Mouse (Mus musculus) forebrain, embryonic 15.5 days (tissue): ENCODE results near the gene Zbtb1. TPM values are rescaled to one million over a fixed set of nuclear protein-coding genes. Genes with fewer than 3 reads are reported as not detected.

ENCODE experiments used
- ATAC-seq: fragments of 200-750 bp; cut with Nextera tagmentation; replicated peaks from 2 replicates; pipeline ENCODE4 v1.8.0; 2017; ENCODE audit warnings: mild to moderate bottlenecking, moderate TSS enrichment, moderate library complexity
- H3K27ac ChIP-seq: fragments of 300-500 bp; sonication (generic); replicated peaks from 2 replicates; pipeline ENCODE4 v1.5.1; 2015; ENCODE audit warnings: mild to moderate bottlenecking, inconsistent platforms
- H3K27me3 ChIP-seq: fragments of 300-500 bp; sonication (generic); 2 replicates; pipeline ENCODE4 v1.6.1; 2015; ENCODE audit warnings: inconsistent platforms
- H3K36me3 ChIP-seq: fragments of 300-500 bp; sonication (generic); 2 replicates; pipeline ENCODE4 v1.6.1; 2015; ENCODE audit warnings: mild to moderate bottlenecking, inconsistent platforms
- H3K4me1 ChIP-seq: fragments of 300-500 bp; sonication (generic); 2 replicates; pipeline ENCODE4 v1.6.1; 2015; ENCODE audit warnings: inconsistent platforms
- H3K4me2 ChIP-seq: fragments of 300-500 bp; sonication (generic); replicated peaks from 2 replicates; pipeline ENCODE4 v1.6.1; 2015; ENCODE audit warnings: mild to moderate bottlenecking, inconsistent platforms
- H3K4me3 ChIP-seq: fragments of 300-500 bp; sonication (generic); 2 replicates; pipeline ENCODE4 v1.5.1; 2015; ENCODE audit warnings: mild to moderate bottlenecking, inconsistent platforms
- H3K9ac ChIP-seq: fragments of 300-500 bp; sonication (generic); replicated peaks from 2 replicates; pipeline ENCODE4 v1.6.1; 2015; ENCODE audit warnings: mild to moderate bottlenecking, inconsistent platforms
- H3K9me3 ChIP-seq: fragments of 300-500 bp; sonication (generic); 2 replicates; pipeline ENCODE4 v1.6.1; 2016; ENCODE audit warnings: inconsistent platforms
- WGBS: fragments of 180-500 bp; shearing (Covaris S2); methylation state at CpG from one replicate; pipeline ENCODE4 v1.1.7; 2015; ENCODE audit warnings: mixed read lengths; 5-methylcytosine and 5-hydroxymethylcytosine counted together
- polyA plus RNA-seq: library from polyadenylated mRNA; unstranded; fragments of >200 nt; fragmentation: Nextera tagmentation; extraction: Ambion mirVana; gene quantifications from 2 replicates; pipeline ENCODE4 v1.2.1, GENCODE M21; 2015

Zbtb1 gene
- polyA plus RNA-seq = 4.5 TPM in 2 replicates

DNA sequence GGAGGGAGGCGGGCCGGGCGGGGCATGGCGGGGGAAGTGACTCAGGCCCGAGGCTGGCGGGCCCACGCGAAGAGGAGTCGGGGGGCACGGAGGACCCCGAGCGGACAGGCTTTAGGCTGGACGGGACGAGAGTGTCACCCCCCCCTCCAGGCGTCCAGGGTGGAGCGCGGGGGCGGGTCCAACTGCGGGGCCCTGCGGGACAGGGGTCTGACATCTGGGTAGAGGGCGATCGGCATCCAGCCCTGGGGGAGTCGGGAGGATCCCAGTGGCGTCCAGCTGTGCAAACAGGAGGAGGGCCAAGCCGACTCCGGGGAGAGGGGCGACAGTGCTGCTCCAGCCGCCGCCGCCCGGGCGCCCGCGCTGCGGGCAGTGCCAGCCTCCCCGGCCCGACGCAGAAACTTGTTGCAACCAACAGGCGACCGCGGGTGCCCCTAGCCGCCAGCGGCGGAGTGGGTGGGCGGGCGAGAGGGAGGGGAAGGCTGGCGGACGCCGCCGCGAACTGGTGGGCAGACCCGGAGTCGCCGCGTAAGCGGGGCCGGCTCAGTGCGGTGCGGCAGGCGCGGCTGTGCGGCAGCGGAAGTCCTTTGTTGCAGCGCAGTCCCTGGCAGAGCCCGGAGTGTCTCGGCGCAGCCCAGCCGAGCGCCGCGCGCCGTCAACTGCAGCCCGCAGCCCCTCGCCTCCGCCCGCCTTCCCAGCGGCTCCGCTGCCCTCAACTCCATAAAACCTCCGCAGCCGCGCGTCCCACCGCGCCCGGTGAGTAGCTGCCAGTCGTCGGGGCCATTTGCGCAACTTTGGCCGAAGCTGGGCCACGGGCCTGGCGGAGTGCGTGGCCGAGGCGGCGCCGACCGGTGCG is at the start of gene Zbtb1:
Zbtb1 (plus strand) TSS at position 289 of the 853 bp plus-strand sequence.
- H3K27ac ChIP-seq = peak within 1 kb of the TSS; percentile 98
- no peaks in the 10 kb centered on the region for H3K36me3 ChIP-seq
- peak within 1 kb of the TSS; percentile 90 for H3K4me2 ChIP-seq
- H3K9me3 ChIP-seq = no peaks in the 10 kb centered on the region
- H3K27me3 ChIP-seq = no peaks in the 10 kb centered on the region
- peak; percentile 74 for ATAC-seq
- H3K4me1 ChIP-seq = peaks cover 37% of the 10 kb centered on the region
- peak within 1 kb of the TSS; percentile 66 for H3K4me3 ChIP-seq
- WGBS = under 1% methylated on average over 89 of the region's 99 CpGs
- peak within 1 kb of the TSS; percentile 99 for H3K9ac ChIP-seq

DNA sequence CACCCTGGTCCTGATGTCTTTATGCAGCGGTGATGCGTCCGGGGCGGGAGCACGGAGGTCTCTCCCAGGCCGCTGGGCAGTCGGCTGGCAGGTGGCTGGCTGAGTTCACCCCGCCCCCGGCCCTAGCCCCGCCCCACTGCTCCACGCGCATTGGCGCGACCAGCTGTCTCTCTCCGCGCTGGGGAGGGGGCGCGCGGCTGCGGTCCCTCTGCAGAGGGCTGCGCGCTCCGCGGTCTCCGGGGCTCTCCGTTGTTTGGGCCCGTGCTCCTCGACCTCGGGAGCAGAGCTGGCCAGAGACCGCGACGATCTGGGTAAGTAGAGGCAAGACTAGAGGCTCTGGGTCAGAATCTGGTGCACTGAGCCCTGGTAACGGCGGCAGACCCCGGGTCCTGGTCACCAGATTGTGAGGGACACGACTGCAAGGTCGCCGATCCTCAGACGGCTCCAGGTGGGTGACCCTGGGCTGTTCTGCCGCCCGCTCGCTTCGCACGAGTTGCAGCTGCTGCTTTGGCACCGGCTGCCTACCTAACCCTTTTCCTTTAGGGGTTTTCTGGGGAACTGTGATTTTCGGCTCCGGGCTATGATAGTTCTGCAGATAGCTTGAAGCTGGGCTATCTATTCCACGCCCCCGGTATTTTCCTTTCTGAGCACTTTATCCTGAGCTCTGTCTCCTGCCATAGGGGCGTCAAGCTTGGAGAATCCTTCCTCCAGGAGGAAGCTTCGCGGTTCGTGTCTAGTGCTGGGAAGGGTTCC is 45.2 kb upstream of the Zbtb1 start, which contains the start of gene Akap5:
Akap5 (plus strand) TSS at position 213 of the 753 bp plus-strand sequence.
- peak within 1 kb of the TSS; percentile 36 for H3K27ac ChIP-seq
- WGBS = 1% methylated on average over 53 of the region's 53 CpGs
- 0 out of 2 replicates have a peak, but pooled peaks cover 5% of the 10 kb centered on the region for H3K36me3 ChIP-seq
- peak within 1 kb of the TSS; percentile 94 for H3K4me2 ChIP-seq
- peak; percentile 99 for ATAC-seq
- peaks cover 10% of the 10 kb centered on the region for H3K4me1 ChIP-seq
- H3K27me3 ChIP-seq = no peaks in the 10 kb centered on the region
- no peaks in the 10 kb centered on the region for H3K9me3 ChIP-seq
- peak within 1 kb of the TSS; percentile 86 for H3K4me3 ChIP-seq
- peak within 1 kb of the TSS; percentile 78 for H3K9ac ChIP-seq

DNA sequence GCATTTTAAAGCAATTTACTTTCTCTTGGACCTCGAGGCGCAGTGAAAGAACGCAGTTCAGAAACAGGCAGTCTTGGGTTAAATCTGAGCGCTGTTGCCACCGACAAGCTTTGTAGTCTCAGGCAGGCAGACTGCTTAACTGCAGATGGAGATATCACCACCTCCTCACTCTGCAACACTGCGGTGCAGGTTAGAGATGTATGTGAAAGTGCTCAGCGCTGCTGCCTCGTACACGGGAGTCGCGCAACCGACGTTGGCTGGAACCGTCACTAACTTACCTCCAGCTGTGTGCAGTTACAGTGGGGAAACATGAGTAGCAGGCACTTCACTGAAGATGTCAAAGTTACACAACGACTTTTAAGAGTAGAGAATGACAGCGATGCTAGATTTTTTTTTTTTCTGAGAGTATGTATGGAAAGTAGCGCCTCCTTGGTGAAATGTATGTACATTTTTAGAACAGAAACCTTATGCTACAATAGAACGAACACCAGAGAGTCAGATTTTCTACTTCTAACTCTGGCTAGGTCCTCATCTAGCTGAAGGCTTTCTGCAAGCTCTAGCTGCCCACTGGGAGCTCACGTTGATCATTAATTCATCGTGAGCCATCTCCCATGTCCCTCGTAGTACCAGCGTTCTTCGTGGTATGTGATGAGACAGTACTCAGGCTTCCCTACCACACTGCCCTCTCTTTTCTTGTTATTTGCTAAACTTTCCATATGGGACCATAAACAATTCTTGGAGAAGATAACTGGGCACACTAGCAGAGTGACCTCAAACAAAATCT is 43.4 kb upstream of the Zbtb1 start:
- ATAC-seq = no peak
- no peak overlapping the region for H3K9ac ChIP-seq
- no peaks in the 10 kb centered on the region for H3K9me3 ChIP-seq
- no peak overlapping the region for H3K4me2 ChIP-seq
- no peaks in the 10 kb centered on the region for H3K36me3 ChIP-seq
- no peak overlapping the region for H3K27ac ChIP-seq
- 87% methylated on average over 23 of the region's 23 CpGs for WGBS
- H3K27me3 ChIP-seq = no peaks in the 10 kb centered on the region
- H3K4me3 ChIP-seq = no peak overlapping the region
- H3K4me1 ChIP-seq = peaks cover 10% of the 10 kb centered on the region

DNA sequence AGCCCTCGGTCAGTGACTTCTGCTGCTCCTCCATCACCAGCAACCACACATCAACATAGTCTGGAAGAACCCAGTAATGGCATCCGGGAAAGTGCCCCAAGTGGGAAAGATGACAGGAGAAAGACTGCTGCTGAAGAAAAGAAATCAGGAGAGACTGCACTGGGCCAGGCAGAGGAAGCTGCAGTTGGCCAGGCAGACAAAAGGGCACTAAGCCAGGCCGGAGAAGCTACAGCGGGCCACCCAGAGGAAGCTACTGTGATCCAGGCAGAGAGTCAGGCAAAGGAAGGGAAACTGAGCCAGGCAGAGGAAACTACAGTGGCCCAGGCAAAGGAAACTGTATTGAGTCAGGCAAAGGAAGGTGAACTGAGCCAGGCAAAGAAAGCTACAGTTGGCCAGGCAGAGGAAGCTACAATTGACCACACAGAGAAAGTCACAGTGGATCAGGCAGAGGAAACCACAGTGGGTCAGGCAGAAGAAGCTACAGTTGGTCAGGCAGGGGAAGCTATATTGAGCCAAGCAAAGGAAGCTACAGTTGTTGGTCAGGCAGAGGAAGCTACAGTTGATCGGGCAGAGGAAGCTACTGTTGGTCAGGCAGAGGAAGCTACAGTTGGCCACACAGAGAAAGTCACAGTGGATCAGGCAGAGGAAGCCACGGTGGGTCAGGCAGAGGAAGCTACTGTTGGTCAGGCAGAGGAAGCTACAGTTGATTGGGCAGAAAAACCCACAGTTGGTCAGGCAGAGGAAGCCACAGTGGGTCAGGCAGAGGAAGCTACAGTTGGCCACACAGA is 41.3 kb upstream of the Zbtb1 start:
- H3K9me3 ChIP-seq = no peaks in the 10 kb centered on the region
- no peaks in the 10 kb centered on the region for H3K36me3 ChIP-seq
- 89% methylated on average over 6 of the region's 6 CpGs for WGBS
- peaks cover 10% of the 10 kb centered on the region for H3K4me1 ChIP-seq
- no peak overlapping the region for H3K4me3 ChIP-seq
- no peak overlapping the region for H3K9ac ChIP-seq
- H3K27ac ChIP-seq = no peak overlapping the region
- ATAC-seq = no peak
- no peak overlapping the region for H3K4me2 ChIP-seq
- H3K27me3 ChIP-seq = no peaks in the 10 kb centered on the region

DNA sequence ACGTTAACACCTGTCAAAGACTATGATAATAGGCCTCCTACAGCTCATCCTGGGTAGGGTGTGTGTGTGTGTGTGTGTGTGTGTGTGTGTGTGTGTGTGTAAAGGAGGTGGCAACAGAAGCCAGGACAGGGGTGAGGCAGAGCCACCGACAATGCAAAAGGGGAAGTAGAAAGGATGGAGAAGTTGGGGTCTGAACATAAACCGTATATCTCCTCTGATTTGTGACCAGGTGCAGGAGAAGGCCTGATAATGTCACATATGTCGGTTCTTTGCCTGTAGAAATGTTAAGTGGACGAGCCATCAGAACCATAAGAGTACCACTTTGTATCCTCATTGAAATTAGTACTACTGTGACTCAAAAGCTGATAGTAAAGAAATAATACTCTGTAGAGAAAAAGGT is 36.4 kb upstream of the Zbtb1 start:
- Histone ChIP-seq H3K9ac (no peak overlapping the region), H3K27ac (no peak overlapping the region), H3K4me1 (no peaks in the 10 kb centered on the region), H3K9me3 (no peaks in the 10 kb centered on the region), H3K4me3 (no peak overlapping the region), H3K27me3 (no peaks in the 10 kb centered on the region), H3K36me3 (no peaks in the 10 kb centered on the region), H3K4me2 (no peak overlapping the region)
- WGBS = 93% methylated on average over 5 of the region's 5 CpGs
- ATAC-seq = no peak

DNA sequence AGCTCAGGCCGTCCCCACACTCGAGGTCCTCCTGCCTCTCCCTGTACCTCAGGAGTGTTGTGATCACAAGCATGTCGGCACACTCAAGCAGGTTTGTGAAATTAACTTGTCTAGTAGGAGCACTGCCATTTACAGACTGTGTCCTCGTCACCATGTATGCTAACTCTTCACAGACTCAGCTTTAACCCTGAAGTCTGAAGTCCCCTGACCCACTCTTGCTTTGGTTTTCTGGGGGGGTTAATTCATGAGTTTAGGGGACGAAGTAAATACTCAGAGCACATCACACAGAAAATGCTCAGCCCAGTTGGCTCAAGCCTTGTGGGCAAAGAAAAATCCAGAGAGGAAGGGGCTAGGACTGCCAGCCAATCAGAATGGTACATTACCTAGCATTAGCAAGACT is 34.4 kb upstream of the Zbtb1 start:
- Histone ChIP-seq H3K4me2 (no peak overlapping the region), H3K4me3 (no peak overlapping the region), H3K27ac (no peak overlapping the region), H3K9me3 (no peaks in the 10 kb centered on the region), H3K36me3 (no peaks in the 10 kb centered on the region), H3K9ac (no peak overlapping the region), H3K4me1 (no peaks in the 10 kb centered on the region), H3K27me3 (no peaks in the 10 kb centered on the region)
- no peak for ATAC-seq
- WGBS = 87% methylated on average over 5 of the region's 5 CpGs

DNA sequence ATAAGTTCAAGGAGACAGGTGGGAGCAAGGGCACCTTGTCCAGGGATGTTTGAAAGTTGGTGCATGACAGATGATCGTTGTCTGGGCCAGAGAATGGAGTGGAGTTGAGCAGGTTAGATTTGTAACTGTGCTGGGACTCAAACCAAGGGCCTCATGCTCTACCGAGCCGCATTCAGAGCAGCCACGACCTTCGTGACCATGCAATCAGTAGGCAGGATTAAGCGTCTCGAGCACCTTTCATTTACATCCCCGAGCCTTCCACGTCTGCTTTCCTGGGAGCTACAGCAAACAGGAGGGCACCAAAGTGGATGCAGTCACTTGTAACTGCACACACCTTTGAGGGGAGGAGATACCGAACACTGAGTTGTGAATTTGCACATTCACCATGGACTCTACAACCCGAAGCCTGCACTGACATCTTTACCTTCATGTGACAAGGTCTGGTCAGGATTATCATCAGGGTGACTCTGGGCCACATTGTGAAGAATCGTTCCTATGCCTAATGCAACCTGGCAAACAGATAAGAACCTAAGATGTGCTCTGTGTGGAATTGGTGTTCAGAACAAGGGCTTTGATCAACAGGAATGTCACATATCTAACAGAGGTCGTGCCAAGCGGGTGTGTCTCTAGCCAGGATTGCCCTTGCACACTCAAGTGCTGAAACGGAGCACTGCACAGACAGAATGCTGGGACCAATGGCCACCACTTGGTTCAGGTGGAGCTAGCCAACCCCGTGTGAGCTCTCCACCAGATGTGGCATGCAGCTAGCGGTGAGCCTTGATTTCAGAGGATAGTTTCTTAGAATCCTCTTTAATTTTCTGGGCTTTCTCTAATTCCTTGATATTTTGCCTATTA is 33.7 kb upstream of the Zbtb1 start:
- no peak for ATAC-seq

DNA sequence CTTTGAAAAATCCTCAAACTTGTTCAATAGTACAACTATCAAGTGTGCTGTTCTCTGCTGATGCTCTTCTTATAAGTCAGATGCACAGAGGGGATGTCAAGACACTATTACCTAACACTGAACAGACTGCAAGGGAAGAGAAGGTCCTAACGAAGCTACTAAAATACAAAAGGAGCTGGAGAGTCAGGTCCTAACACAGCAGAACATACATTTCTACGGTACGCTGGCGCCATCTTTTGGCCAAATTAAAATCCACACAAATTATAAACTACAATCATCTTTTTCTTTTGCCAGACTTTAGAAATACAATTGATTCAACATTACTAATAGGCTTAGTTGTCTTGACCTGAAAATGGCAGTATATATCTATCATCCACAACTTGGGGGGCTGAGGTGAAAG is 29.0 kb upstream of the Zbtb1 start:
- WGBS = 4% methylated on average over 4 of the region's 4 CpGs
- Histone ChIP-seq H3K27ac (no peak overlapping the region), H3K4me1 (no peaks in the 10 kb centered on the region), H3K9ac (no peak overlapping the region), H3K27me3 (no peaks in the 10 kb centered on the region), H3K9me3 (no peaks in the 10 kb centered on the region), H3K4me3 (no peak overlapping the region), H3K36me3 (no peaks in the 10 kb centered on the region), H3K4me2 (no peak overlapping the region)
- peak; percentile 60; the same call in 1 of the 2 replicates for ATAC-seq

More for the DNA sequence above, 33.7 kb upstream of the Zbtb1 start:
- Histone ChIP-seq H3K4me2 (no peak overlapping the region), H3K4me3 (no peak overlapping the region), H3K36me3 (no peaks in the 10 kb centered on the region), H3K9ac (no peak overlapping the region), H3K9me3 (no peaks in the 10 kb centered on the region), H3K27ac (no peak overlapping the region), H3K27me3 (no peaks in the 10 kb centered on the region), H3K4me1 (no peaks in the 10 kb centered on the region)
- WGBS = 82% methylated on average over 17 of the region's 17 CpGs

DNA sequence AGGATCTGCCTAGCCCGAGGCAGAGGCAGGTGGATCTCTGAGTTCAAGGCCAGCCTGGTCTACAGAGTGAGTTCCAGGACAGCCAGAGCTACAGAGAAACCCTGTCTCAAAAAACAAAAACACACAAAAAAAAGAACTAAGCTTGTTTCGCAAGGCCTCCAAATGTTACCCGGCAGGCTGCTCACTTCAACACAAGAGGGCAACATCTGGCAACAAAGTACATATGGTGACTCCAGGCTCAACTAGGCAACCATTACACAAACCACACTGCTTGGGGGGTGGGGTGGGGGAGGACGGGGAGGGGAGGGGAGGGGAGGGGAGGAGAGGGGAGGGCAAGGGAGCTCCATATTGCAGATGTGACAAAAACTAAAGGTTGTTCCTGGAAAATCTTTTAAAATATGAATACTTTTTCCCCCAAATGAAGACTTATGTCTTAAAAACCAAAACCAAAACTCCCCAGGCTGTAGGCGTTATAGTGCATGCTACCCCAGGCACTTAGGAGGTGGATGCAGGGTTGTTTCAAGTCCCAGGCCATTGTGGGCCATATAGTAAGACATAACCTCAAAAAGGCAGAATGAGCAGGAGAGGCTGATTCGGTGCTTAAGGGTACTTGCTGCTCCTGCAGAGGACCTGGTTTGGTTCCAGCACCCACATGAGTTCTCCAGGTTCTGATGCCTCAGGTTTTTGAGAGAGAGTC is 24.2 kb upstream of the Zbtb1 start:
- no peaks in the 10 kb centered on the region for H3K9me3 ChIP-seq

DNA sequence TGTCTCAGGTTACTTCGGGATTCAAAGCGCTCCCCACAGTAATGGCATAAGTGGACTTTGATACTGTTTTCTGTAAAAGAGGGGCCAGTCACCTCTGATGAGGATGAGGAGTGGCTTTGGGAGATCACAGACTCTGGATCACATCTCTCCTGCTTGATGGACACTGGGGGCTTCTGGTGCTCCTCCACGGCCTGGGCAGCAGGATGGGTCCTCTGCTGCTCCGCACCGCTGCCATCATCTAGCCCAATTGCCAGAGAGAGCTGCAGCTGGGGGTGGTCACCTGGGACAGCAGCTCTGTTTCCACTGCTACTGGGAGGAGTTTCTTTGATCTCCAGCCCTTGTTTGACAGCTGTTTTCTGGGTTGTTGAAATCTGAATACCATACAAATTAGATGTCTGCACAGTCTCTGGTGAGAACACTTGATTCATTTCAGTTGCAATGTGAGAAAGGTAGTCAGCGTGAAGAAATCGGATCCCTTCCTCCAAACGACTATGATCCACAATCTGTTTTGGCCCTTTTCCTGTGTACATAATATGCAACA is 20.3 kb upstream of the Zbtb1 start:
- Histone ChIP-seq H3K27ac (no peak overlapping the region), H3K36me3 (peaks cover 32% of the 10 kb centered on the region), H3K4me3 (no peak overlapping the region), H3K27me3 (no peaks in the 10 kb centered on the region), H3K9me3 (no peaks in the 10 kb centered on the region), H3K4me2 (no peak overlapping the region), H3K9ac (no peak overlapping the region), H3K4me1 (no peaks in the 10 kb centered on the region)
- ATAC-seq = no peak
- 78% methylated on average over 8 of the region's 8 CpGs for WGBS

More for the DNA sequence above, 24.2 kb upstream of the Zbtb1 start:
- Histone ChIP-seq H3K4me3 (no peak overlapping the region), H3K4me2 (no peak overlapping the region), H3K9ac (no peak overlapping the region), H3K4me1 (no peaks in the 10 kb centered on the region), H3K36me3 (peaks cover 18% of the 10 kb centered on the region), H3K27me3 (no peaks in the 10 kb centered on the region), H3K27ac (no peak overlapping the region)
- ATAC-seq = no peak
- WGBS = 88% methylated on average over 5 of the region's 6 CpGs
